Mouse (Mus musculus): ENCODE results near the gene Pla2g4e. TPM values are rescaled to one million over a fixed set of nuclear protein-coding genes. Genes with fewer than 3 reads are reported as not detected.

Gene Pla2g4e
- total RNA-seq, 2 experiments from 2014 or later, result 21.2 to 27.9 TPM

GRCm38 (mm10) chr2:120158846-120159245 lies 86.3 kb downstream of the Pla2g4e start:
- no peak for DNase-seq (ENCODE audit: low spot score in 2 of 2)

DNA sequence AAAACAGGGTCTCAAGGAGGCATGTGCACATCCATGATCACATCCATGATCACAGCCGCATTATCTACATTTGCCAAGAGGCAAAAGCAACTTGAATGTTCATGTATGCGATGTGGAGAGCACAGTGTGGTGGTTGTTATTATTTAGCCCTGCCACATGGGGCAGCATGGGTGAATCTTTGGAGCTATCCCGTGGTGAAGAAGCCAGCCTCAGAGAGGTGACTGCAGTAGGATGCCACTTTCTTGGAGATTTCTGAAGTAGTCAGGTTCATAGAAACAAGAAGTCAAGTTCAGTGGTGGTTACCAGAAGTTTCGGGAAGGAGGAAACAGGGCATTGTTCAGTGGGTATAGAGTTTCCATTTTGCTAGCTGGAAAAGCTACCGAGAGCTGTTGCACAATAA lies 87.1 kb downstream of the Pla2g4e start:
- no peak for DNase-seq (ENCODE audit: low spot score in 2 of 2)

GRCm38 (mm10) chr2:120157606-120158005 lies 87.5 kb downstream of the Pla2g4e start:
- DNase-seq (ENCODE audit: low spot score in 2 of 2), result no peak

DNA sequence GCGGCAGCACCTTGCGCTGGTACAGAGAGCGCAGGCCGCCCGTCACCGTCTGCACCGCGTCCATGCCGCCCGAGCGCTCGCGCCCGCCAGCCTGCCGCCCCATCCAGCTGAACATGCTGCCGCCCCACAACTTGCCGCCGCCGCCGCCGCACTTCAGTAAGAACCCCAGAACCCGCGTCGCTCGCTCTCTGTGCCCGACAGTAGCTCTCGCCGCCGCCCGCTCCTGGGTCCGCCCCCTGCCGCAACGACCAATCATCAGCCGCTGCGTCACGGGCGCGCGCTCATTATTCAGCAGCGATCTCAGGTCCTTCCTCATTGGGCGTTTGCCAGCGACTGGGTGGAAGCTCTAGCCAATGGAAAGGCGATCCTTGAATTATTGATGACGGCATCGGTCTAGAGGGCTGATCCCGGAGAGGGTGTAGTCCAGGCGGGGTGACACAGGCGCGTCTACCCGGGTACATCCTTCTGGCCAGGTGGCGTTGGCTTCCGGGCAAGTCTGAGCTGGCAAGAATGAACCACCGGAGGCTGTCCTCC lies 90.7 kb downstream of the Pla2g4e start, which contains the start of gene Ehd4:
TSS of gene Ehd4 (minus strand) at position 246 of the 534 bp plus-strand sequence.
- peak; percentile 97 to 99 for DNase-seq (ENCODE audit: low spot score in 2 of 2)

DNA sequence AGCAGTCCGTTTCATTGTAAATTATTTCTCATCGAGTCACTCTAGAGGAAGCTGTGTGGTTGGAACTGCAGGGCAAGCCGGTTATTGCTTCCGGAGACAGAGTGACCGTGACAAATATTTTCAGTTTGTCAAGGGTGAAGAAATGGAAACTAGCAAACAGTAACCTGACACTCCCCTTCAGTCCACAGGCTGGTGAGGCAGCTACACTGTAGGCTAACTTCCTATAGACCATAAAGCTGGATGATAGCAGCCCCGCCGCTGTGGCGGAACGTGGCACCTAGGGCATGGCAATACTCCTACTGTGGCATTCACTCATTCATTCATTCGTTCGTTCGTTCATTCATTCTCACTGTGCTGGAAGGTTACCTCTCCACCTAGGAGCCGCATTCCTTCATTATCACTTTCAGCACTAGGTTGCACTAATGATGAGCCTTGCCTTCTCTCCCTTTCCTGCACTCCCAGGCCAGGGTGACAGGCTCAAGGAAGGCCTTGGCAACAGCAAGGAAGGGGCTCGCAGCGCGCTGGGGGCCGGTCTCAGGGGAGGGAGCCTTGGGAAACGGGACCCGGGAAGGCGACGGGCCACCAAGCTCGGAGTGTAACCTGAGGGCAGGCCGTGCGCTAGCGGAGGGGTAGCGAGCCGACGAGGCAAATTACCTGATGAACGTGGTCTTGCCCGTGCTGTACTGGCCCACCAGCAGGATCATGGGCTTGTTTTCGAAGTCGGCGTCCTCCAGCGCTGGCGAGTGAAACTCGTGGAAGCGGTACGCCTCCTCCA lies 91.4 kb downstream of the Pla2g4e start:
- DNase-seq (ENCODE audit: low spot score in 2 of 2), result no peak

- no peak for DNase-seq (ENCODE audit: low spot score in 2 of 2)
Measured at GRCm38 (mm10) chr2:120150571-120150970, 94.6 kb downstream of the Pla2g4e start.

- DNase-seq (ENCODE audit: low spot score in 2 of 2), result no peak
Measured at GRCm38 (mm10) chr2:120149634-120150033, 95.5 kb downstream of the Pla2g4e start.

GRCm38 (mm10) chr2:120147999-120148398 lies 97.1 kb downstream of the Pla2g4e start:
- no peak for DNase-seq (ENCODE audit: low spot score in 2 of 2)

- no peak for DNase-seq (ENCODE audit: low spot score in 2 of 2)
Measured at GRCm38 (mm10) chr2:120147364-120147763, 97.8 kb downstream of the Pla2g4e start.

DNA sequence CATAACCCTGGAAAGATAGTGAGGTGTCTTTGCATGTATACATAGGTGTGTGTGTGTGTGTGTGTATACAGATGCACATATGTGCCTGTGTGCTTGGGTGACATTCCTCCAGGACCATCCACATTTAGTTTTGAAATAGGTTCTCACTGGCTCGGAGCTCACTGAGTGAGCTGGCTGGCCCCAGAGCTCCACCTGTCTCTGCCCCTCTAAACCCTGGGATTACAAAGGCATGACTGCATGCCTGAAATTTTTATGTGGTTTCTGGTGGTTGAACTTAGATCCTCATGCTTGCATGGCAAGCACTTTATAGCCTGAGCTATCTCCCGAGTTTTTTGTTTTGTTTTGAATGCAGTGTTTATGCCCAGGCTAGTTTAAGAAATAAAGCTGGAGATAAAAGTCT lies 98.6 kb downstream of the Pla2g4e start:
- DNase-seq (ENCODE audit: low spot score in 2 of 2), result no peak

- DNase-seq (ENCODE audit: low spot score in 2 of 2), result no peak
Measured at GRCm38 (mm10) chr2:120144390-120144789, 100.7 kb downstream of the Pla2g4e start.

DNA sequence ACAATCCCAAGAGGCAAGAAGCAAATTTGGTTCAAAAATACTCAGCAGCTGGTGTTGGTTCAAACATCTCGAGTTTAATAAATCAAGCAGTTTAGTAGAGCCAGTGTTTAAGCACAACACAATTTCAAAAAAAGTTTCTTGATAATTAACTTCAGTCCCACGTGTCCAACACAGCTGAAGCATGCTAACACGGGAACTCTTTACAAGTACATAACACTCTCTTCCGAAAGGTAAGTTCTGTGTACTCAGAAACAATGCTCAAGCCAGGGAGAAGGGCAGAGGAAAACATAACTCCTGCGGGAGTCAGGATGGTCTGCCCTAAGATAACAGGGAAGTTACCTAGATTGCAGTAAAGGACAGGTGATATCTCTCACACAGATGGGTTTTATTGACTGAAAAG lies 102.8 kb downstream of the Pla2g4e start:
- no peak for DNase-seq (ENCODE audit: low spot score in 2 of 2)

- DNase-seq (ENCODE audit: low spot score in 2 of 2), result no peak
Measured at GRCm38 (mm10) chr2:120141671-120142070, 103.5 kb downstream of the Pla2g4e start.

DNA sequence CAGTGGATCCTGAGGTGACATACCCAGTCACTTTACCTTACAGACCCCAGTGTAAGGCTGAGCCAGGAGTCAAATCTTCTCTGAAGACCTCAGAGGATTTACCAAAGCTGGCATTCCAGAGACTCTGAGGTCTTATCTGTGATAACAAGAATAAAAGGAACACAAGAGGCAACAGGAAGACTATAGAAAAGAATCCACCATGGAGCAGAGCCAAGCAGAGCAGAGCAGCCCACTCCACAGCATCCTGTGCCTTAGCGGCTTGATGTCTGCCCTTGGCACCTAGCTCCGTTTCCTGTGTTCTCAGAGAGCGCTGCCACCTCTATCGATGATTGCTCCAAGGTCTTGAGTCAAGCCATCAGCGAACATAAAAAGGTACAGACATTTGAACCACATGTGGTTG lies 104.8 kb downstream of the Pla2g4e start:
- DNase-seq (ENCODE audit: low spot score in 2 of 2), result no peak

DNA sequence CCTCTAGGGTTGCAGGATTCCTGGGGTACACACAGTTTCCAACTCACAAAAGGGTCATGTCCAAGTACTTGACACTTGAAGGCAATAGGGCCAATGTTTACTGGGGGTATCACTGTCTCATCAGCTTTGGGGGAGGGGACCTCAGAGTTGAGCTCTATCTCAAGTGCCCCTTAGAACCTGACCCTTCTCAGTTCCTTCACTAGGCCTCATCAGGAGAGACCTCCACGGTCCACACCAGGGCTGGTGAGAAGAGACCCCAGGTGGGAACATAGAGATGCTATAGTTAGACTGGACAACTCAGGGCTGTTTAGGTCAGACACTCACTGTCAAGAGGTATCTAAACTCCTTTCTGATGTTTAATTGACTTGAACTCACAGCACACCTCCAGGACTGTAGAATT lies 106.0 kb downstream of the Pla2g4e start:
- no peak for DNase-seq (ENCODE audit: low spot score in 2 of 2)

DNA sequence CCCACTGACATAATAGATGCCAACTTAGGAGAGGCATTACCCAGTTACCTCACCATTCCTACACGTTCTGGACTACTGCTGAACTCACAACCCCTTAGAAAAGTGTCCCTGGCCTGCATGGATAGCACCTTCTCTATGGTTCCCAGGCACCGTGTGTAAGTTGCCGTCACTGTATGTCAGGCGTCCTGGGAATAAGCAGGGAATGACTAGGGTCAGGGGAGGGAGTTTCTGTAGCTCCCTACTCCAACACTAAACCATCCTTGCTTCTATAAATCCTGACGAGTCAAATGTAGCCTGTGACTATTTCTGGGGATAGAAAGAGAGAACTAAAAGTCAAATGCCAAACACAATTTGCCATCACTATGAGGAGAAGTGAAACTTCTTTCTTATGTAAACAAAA lies 107.9 kb downstream of the Pla2g4e start:
- no peak for DNase-seq (ENCODE audit: low spot score in 2 of 2)

- no peak for DNase-seq (ENCODE audit: low spot score in 2 of 2)
Measured at GRCm38 (mm10) chr2:120134453-120135075, 110.6 kb downstream of the Pla2g4e start.

GRCm38 (mm10) chr2:120131881-120132280 lies 113.3 kb downstream of the Pla2g4e start:
- no peak for DNase-seq (ENCODE audit: low spot score in 2 of 2)

- DNase-seq (ENCODE audit: low spot score in 2 of 2), result no peak
Measured at GRCm38 (mm10) chr2:120129252-120129908, 115.8 kb downstream of the Pla2g4e start.

- no peak for DNase-seq (ENCODE audit: low spot score in 2 of 2)
Measured at GRCm38 (mm10) chr2:120128611-120129051, 116.5 kb downstream of the Pla2g4e start.

DNA sequence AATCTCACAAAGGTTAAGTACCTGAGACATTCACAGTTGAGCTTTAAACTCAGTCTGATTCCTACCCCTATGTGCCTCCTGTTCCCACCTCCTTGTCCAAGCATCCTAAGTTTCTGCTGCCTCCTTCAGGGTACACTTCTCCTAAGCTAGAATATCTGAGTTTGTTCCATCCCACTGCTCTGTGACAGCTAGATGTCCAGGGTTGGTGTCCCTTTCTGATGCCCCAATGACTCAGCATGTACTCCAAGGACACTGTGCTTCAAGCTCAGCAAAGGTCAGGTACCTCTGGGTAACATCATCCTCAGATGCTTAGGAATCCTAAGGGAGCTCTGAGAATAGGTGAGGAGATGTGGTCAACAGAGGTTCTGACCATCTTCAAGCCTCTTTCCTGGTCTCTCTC lies 117.1 kb downstream of the Pla2g4e start:
- no peak for DNase-seq (ENCODE audit: low spot score in 2 of 2)

GRCm38 (mm10) chr2:120126901-120127300 lies 118.2 kb downstream of the Pla2g4e start:
- no peak for DNase-seq (ENCODE audit: low spot score in 2 of 2)

All from gastrocnemius, postnatal 4 days (tissue).